Mouse (Mus musculus): ENCODE results near the gene Mvk.

Gene Mvk

GRCm38 (mm10) chr5:114443566-114444367 is at the start of gene Mvk, which contains the start of gene Mmab:
Mvk (plus strand) TSS chr5:114444269.
Mmab (minus strand) TSS chr5:114444060.
- in situ Hi-C loops (cut with MseI, MboI): no loop called here

DNA sequence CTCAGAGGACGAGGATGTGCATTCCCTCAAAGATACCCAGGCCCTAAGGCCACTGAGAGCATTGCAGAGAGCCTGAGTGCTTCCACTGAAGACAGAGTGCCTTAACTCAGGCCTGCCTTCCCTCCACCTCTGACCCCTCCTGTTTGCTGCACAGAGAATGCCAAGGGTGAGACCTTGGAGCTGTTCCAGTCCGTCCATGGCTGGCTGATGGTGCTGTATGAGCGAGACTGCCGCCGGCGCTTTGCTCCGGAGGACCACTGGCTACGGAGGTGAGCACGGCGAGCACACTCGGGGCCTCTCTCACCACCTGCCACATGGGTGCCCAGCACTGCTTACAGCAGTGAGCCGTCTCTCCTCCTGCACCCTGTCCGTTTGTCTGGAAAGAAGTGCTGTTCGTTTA is 37.5 kb upstream of the Mvk start:
- in situ Hi-C loops (cut with MseI, MboI): no loop called here

GRCm38 (mm10) chr5:114407269-114407668 is 36.8 kb upstream of the Mvk start:
- in situ Hi-C loops (cut with MseI, MboI): no loop called here

GRCm38 (mm10) chr5:114407810-114408209 is 36.3 kb upstream of the Mvk start:
- in situ Hi-C loops (cut with MseI, MboI): no loop called here

- in situ Hi-C loops (cut with MseI, MboI): no loop called here
These were observed 35.2 kb upstream of the Mvk start for GRCm38 (mm10) chr5:114408846-114409245.

- in situ Hi-C loops (cut with MseI, MboI): no loop called here
These were observed 33.6 kb upstream of the Mvk start for GRCm38 (mm10) chr5:114410429-114410828.

DNA sequence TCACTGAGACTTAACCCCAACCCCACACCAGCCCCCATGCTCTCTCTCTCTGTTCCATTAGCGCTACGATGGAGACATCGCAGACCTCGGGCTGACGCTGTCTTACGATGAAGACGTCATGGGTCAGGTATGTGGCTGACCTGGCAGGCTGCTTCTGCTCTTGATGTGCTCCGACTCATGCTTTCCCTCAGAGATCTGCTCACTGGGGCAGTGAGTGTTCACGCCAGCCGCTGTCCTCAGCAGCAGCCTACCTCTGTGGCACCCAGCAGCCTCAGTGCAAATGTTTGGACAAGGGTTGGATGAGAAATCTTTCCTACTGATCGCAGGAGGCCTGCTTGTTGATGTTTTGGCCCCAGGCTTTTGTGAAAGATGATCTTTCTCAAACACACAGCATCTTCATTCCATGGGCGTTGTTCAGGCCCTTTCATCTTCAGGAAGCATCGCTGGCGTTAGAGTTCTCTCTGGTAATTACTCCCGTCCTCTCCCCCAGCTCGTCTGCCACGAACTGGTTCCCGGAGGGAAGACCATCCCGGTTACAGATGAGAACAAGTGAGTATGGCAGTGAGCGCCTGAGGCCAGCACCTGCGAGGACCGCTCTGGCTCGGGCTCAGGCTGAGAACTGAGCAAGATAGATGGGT is 31.6 kb upstream of the Mvk start:
- in situ Hi-C loops (cut with MseI, MboI): no loop called here

DNA sequence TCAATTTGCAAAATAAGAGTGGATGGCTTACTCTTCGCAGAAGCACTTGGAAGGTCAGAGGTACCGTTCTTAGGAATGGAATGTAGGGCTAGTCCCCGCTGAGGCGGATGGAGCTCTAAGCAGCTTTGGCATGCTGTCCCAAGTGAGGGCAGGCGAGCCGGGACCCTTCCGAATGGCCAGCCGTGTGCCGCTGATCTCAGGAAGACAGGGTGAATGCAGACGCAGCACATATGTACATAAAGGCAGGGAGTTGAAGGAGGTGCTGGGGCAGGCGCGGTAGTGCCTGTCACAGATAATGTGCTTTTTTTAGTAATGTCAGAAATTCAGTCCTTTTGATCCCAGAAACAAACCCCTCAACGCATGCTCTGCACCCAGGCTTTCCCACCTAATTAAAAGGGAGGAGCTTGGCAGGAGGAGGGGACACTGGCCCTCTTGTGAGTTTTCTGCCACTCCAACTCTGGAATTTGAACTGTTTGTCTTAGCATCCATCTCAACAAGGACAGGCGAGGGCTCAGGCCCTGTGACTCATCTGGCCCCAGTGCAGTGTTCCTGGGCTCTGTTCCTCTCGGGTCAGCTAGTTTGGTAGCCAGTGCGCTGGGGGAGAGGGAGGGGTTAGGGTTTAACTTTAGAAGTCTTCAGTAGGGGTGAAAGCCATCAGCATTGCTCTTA is 30.9 kb upstream of the Mvk start:
- in situ Hi-C loops (cut with MseI, MboI): no loop called here

GRCm38 (mm10) chr5:114415606-114416005 is 28.5 kb upstream of the Mvk start:
- in situ Hi-C loops (cut with MseI, MboI): no loop called here

GRCm38 (mm10) chr5:114416855-114417254 is 27.2 kb upstream of the Mvk start:
- in situ Hi-C loops (cut with MseI, MboI): no loop called here

GRCm38 (mm10) chr5:114418541-114418940 is 25.5 kb upstream of the Mvk start:
- in situ Hi-C loops (cut with MseI, MboI): no loop called here

DNA sequence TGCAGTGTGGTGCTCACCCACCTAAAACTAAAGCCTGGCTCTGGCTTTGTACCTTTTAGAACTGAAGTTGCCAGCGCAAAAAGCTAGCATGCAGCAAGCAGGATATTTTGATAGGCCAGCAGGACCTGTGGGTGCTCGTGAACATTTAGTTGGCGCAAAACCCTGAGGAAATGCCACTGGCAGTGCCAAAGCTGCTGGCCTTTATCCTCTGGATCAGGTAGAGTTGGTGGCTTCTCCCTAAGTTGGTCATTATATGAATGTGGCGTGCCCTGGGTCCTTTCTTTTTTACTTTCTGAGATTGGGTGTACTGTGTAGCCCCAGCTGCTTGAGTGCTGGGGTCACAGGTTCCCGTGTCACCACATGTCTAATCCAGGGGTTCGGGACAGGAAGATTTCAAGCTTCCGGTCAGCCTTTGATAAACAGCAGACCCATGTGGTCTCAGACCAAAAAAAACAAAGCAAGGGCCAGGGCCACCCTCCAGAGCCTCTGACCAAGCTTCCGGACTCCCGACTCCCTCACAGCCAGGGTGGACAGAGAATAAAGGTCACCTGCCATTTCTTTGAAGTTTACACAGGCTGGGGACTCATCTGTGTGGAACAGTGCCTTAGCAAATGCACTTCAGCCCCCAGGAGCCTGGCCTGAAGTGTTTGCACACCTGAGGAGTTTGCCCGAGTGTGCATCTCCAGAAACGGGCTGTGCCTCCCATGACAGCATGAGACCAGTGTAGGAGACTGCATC is 22.3 kb upstream of the Mvk start:
- in situ Hi-C loops (cut with MseI, MboI): no loop called here

GRCm38 (mm10) chr5:114422591-114422990 is 21.5 kb upstream of the Mvk start:
- in situ Hi-C loops (cut with MseI, MboI): no loop called here

- in situ Hi-C loops (cut with MseI, MboI): no loop called here
These were observed 20.1 kb upstream of the Mvk start for GRCm38 (mm10) chr5:114423961-114424360.

DNA sequence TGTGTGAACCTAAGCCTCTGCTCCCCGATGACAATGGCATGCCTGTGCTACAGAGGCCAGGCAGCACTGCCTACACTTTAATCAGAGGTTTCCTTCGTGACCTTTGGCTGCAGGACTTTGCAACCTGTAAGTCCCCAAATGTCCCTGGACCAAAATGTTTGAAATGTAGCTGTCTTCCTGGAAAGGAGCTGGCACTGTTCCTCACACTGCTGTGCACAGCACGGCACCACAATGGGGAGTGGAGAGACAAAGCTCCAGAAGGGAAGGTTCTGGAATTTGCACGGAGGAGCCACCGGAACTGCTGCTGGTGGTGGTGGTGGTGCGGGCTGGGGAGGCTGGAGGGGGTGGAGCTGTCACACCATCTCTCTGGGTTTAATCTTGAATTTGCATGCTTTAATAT is 17.3 kb upstream of the Mvk start:
- in situ Hi-C loops (cut with MseI, MboI): no loop called here

DNA sequence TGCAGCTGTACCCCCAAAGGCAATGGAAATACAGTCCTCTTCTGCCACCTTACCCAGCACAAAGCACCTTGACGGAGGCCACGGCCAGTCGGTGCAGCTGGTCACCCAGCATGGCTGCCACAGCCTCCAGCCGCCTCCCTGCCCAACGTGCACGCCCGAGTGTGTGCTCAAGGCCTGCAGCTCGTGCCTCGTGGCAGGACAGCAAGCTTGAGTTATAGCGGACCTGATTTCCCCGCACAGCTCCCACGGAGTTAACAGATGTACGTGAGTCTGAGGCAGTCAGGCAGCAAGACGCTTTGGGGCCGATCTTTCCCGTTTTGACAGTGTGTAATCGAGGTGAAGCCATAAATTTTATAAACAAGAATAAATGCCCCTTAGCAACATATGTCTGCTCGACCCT is 15.4 kb upstream of the Mvk start:
- in situ Hi-C loops (cut with MseI, MboI): no loop called here

- in situ Hi-C loops (cut with MseI, MboI): no loop called here
These were observed 14.3 kb upstream of the Mvk start for GRCm38 (mm10) chr5:114429781-114430180.

- in situ Hi-C loops (cut with MseI, MboI): no loop called here
These were observed 9.7 kb upstream of the Mvk start for GRCm38 (mm10) chr5:114434359-114434758.

GRCm38 (mm10) chr5:114435588-114435987 is 8.5 kb upstream of the Mvk start:
- in situ Hi-C loops (cut with MseI, MboI): no loop called here

DNA sequence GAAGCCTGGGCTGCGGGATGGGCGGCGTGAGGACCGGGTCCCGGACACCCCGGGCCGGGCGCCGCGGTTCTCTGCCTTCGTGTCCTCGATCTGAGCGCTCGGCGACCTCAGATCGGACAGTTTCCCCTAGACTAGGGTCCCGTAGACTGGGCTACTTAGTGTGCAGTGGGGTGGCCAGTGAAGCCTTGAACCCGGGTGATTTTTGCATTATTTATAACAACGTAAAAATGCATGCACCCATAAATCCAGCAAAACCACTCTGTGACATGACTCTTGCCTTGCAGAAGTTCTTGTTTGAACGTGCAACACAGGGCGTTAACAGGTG is 261 bp downstream of the Mvk start:
- in situ Hi-C loops (cut with MseI, MboI): no loop called here

DNA sequence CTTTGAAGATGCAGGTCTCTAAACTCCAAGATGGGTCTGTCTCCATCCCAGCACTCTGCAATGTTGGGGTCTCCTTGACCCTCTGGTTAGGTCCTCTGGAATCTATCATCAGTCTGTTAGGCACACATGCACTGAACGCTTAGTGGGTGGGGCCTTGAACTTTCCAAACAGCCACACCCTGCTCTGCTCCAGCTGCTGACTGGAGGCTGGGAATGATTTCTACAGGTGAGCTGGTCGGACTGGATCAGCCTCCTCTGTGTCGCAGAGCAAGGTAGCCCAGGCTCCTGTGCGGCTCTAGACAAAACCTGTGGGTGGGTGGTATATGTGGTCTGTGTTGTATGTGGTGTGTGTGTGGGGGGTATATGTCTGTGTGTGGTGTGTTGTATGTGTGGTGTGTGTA is 4.9 kb downstream of the Mvk start:
- in situ Hi-C loops (cut with MseI, MboI): no loop called here

DNA sequence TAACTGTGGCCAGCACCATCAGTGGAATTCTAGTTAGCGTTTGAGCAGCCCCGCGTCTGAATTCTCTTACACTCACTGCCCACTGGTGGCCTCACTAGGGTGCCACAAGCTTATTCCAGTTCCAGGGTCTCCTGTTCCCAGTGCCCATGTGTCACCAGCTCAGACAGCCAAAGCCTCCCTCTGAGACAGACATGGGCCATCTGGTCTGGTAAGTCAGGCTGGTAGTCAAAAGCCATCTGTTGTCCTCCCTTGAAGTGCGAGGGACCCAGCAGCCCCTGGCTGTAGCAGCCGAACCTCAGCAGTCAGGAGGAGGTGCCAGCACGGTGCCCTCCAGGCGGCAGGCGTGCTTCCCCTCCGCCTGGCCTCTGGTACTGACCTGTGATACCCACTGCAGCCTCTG is 12.2 kb downstream of the Mvk start:
- in situ Hi-C loops (cut with MseI, MboI): no loop called here
